Mouse (Mus musculus): ENCODE data around the gene Btbd10. TPM values are rescaled to one million over a fixed set of nuclear protein-coding genes. Genes with fewer than 3 reads are reported as not detected.

The Btbd10 gene
- polyA plus RNA-seq, 1 experiment from 2014 or later, result 30.0 TPM

- Histone ChIP-seq H3K27me3 (no peaks in the 10 kb centered on the region), H3K9me3 (no peaks in the 10 kb centered on the region), H3K4me1 (peaks cover 16% of the 10 kb centered on the region), H3K9ac (no peak overlapping the region), H3K4me3 (no peak overlapping the region), H3K27ac (no peak overlapping the region), H3K36me3 (no peaks in the 10 kb centered on the region), H3K4me2 (no peak overlapping the region)
- ATAC-seq (ENCODE audit: insufficient number of reproducible peaks, insufficient read depth, low FRiP score, low TSS enrichment, low read depth), result no peak
- 81% methylated on average over 9 of the region's 9 CpGs for WGBS
Observed at GRCm38 (mm10) chr7:113268287-113268686, 100.9 kb downstream of the Btbd10 start.

Other genes with a start within 250 kb of the Btbd10 start
- gene Arntl, start 161.9 kb downstream of the Btbd10 start, polyA plus RNA-seq (2015; fragmentation: Nextera tagmentation; extraction: Ambion mirVana), result 8.8 and 8.9 TPM in 2 replicates
- gene Pth, start 19.2 kb upstream of the Btbd10 start, polyA plus RNA-seq (2015; fragmentation: Nextera tagmentation; extraction: Ambion mirVana), result not detected in 2 replicates
- gene Far1, start 144.4 kb upstream of the Btbd10 start, polyA plus RNA-seq (2015; fragmentation: Nextera tagmentation; extraction: Ambion mirVana), result 76.4 and 86.8 TPM in 2 replicates

All from embryonic facial prominence, embryonic 13.5 days (tissue).